15 mouse cellular contexts compared by ENCODE assay signal in the genomic region with DNA sequence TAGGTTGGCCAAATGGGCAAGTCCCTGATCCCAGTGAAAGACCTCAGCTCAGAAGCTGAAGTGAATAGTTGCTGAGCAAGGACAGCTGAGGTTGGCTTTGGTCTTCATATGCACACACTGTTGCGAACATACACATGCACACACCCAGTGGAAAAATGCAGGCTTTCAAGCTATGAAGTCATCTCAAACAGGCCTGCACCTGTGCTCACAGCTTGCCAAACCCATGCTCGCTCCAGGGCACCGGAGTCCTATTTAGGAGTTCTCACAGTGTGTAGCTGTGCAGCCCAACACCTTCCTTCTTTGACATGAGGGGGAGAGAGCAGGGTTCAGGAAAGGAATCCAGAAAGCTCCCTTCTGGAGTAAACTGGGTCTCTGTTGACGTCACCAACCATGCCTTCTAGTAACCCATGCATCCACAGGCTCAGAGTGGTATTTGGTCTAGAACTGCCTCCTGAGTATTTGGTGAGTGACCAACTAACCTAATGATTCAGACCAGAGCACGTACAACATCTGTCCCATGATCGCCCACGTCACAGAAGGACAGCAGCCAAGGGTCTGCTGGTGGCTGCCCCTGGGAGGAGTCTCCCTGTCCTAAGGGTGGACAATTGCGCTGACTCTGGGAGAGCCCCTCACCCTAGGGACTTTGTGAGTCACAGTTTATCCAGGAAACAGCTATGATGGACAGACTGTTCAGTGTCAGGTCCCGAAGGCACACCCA. TPM values are rescaled to one million over a fixed set of nuclear protein-coding genes. Genes with fewer than 3 reads are reported as not detected.
DNase-seq lines count a peak whose midpoint lies in the region; ATAC-seq and TF ChIP-seq lines count a peak whose summit lies in the region.
"Had no signal": no experiment of that assay in that cellular context is flagged by ENCODE, and none has a peak within 500 bp of the region (broad histone marks: within the 10 kb centered on the region; RNA-seq: fewer than 3 reads in every experiment).

No protein-coding gene starts in this region.

- no peak overlapping the region for H3K9ac ChIP-seq in lung, embryonic 14.5 days
- H3K9ac ChIP-seq: heart, embryonic 13.5 days; liver, embryonic 14.5 days had no signal

- H3K9me3 ChIP-seq in lung, embryonic 14.5 days (ENCODE audit: low read depth, low read length) = no peaks in the 10 kb centered on the region
- H3K9me3 ChIP-seq: heart, embryonic 13.5 days had no signal

- DNase-seq in lung, embryonic 14.5 days = peak; percentile 17
- no peak for DNase-seq in lung, adult 18-20 months
- peak; percentile 8 for DNase-seq in ES-CJ7 (ENCODE audit: low read depth, low spot score)
- peak; percentile 67 for DNase-seq in thymus, postnatal 14 days
- no peak for DNase-seq in kidney, adult 11 months
- DNase-seq: cerebellum, adult 18-20 months; gastrocnemius, postnatal 14 days; right cerebral cortex, postnatal 25 days had no signal

- no peaks in the 10 kb centered on the region for H3K79me2 ChIP-seq in myocyte (ENCODE audit: control insufficient read depth, insufficient read depth)

- peak overlapping the region; percentile 16 for H3K27ac ChIP-seq in lung, embryonic 14.5 days (ENCODE audit: low read depth)
- H3K27ac ChIP-seq: heart, embryonic 13.5 days; hindbrain, embryonic 10.5 days; kidney, postnatal 0 days; liver, embryonic 14.5 days had no signal

- 0 out of 2 replicates have a peak, but pooled peaks have one; percentile 29 for ATAC-seq in lung, embryonic 14.5 days (ENCODE audit: insufficient read depth)
- ATAC-seq in activated CD4-positive, CD25-positive, alpha-beta regulatory T cell, adult 4 months = no peak

- no peak for TF ChIP-seq POLR2A in myocyte (IDR thresholded peaks at IDR 0.05; ENCODE audit: insufficient read length, low read depth)

- H3K36me3 ChIP-seq in lung, embryonic 14.5 days (ENCODE audit: insufficient read depth) = no peaks in the 10 kb centered on the region
- H3K36me3 ChIP-seq in myocyte (ENCODE audit: control insufficient read depth, insufficient read depth) = no peaks in the 10 kb centered on the region
- H3K36me3 ChIP-seq: heart, embryonic 13.5 days; hindbrain, embryonic 10.5 days had no signal

- no peaks in the 10 kb centered on the region for H3K27me3 ChIP-seq in lung, embryonic 14.5 days (ENCODE audit: insufficient read depth, low read length)
- no peaks in the 10 kb centered on the region for H3K27me3 ChIP-seq in myocyte (ENCODE audit: control insufficient read depth, insufficient read depth, insufficient read length)

- no peaks in the 10 kb centered on the region for H3K4me1 ChIP-seq in lung, embryonic 14.5 days (ENCODE audit: insufficient read depth)

- TF ChIP-seq CTCF in lung, embryonic 14.5 days (IDR thresholded peaks at IDR 0.05; ENCODE audit: low read depth) = no peak

- H3K4me3 ChIP-seq in lung, embryonic 14.5 days (ENCODE audit: low read depth, low read length) = no peak overlapping the region
- no peak overlapping the region for H3K4me3 ChIP-seq in myocyte
- H3K4me3 ChIP-seq: erythroblast, embryonic 14.5 days; heart, embryonic 13.5 days; hindbrain, embryonic 10.5 days had no signal

- H3ac ChIP-seq in myocyte (ENCODE audit: control insufficient read depth, insufficient read length) = no peak overlapping the region

- 79% methylated on average over 9 of the region's 9 CpGs for WGBS in lung, embryonic 14.5 days

- H3K4me2 ChIP-seq in lung, embryonic 14.5 days = no peak overlapping the region
- H3K4me2 ChIP-seq in myocyte (ENCODE audit: low read depth) = peak overlapping the region; percentile 19
- H3K4me2 ChIP-seq: heart, embryonic 13.5 days had no signal

TF ChIP-seq in myocyte, 11 proteins besides CTCF, POLR2A, EP300 and RAD21:
- TF ChIP-seq MAX (IDR thresholded peaks at IDR 0.05; ENCODE audit: low read depth) (no peak), E2F4 (IDR thresholded peaks at IDR 0.05; ENCODE audit: insufficient read depth) (no peak), USF1 (IDR thresholded peaks at IDR 0.05; ENCODE audit: low read depth) (no peak), REST (IDR thresholded peaks at IDR 0.05; ENCODE audit: insufficient read depth, insufficient read length) (no peak), POLR2AphosphoS2 (IDR thresholded peaks at IDR 0.05; ENCODE audit: insufficient read length, low read depth) (no peak), SRF (IDR thresholded peaks at IDR 0.05; ENCODE audit: control insufficient read depth, insufficient read length, low read depth) (no peak), MYOG (IDR thresholded peaks at IDR 0.05; ENCODE audit: control insufficient read depth in 1 of 3, insufficient read depth in 1 of 3, insufficient read length in 2 of 3, low read depth in 2 of 3) (peak in 2 of 3 experiments; percentile 21 to 81), CEBPB (IDR thresholded peaks at IDR 0.05; ENCODE audit: insufficient read depth, poor library complexity, severe bottlenecking) (0 out of 2 replicates have a peak, but pooled peaks have one; percentile 18), TCF12 (IDR thresholded peaks at IDR 0.05; ENCODE audit: insufficient read depth, poor library complexity, severe bottlenecking) (no peak), MYOD1 (IDR thresholded peaks at IDR 0.05; ENCODE audit: control insufficient read depth in 1 of 3, insufficient read length in 2 of 3, low read depth in 2 of 3) (peak in 2 of 3 experiments; percentile 53 to 62), TCF3 (IDR thresholded peaks at IDR 0.05; ENCODE audit: insufficient read length, low read depth) (no peak)
TF ChIP-seq in myocyte: peak in this region for 3.

RNA-seq across cellular contexts. Expression of gene Dnajb1, which starts 11.7 kb away (rescaled TPM):
- 54.9 and 61.3 TPM in 2 replicates for polyA plus RNA-seq in lung, embryonic 14.5 days (2014; fragmentation: Nextera tagmentation; extraction: Ambion mirVana)
- polyA plus RNA-seq in myocyte (2012; fragmentation: generic; extraction: Trizol) = 17.7 TPM
- polyA plus RNA-seq in activated CD4-positive, CD25-positive, alpha-beta regulatory T cell, adult 4 months (2017; shearing (Covaris generic)) = 10 to 100 TPM; 40.7 to 44.0 TPM

RNA-seq across cellular contexts. Expression of gene Tecr, which starts 12.0 kb away (rescaled TPM):
- polyA plus RNA-seq in lung, embryonic 14.5 days (2014; fragmentation: Nextera tagmentation; extraction: Ambion mirVana) = 531 and 570 TPM in 2 replicates
- polyA plus RNA-seq in myocyte (2012; fragmentation: generic; extraction: Trizol) = 459 TPM
- 100 to 1,000 TPM; 421 to 424 TPM for polyA plus RNA-seq in activated CD4-positive, CD25-positive, alpha-beta regulatory T cell, adult 4 months (2017; shearing (Covaris generic))

RNA-seq across cellular contexts. Expression of gene Gipc1, which starts 32.8 kb away (rescaled TPM):
- polyA plus RNA-seq in lung, embryonic 14.5 days (2014; fragmentation: Nextera tagmentation; extraction: Ambion mirVana) = 170 and 175 TPM in 2 replicates
- 85.5 TPM for polyA plus RNA-seq in myocyte (2012; fragmentation: generic; extraction: Trizol)
- polyA plus RNA-seq in activated CD4-positive, CD25-positive, alpha-beta regulatory T cell, adult 4 months (2017; shearing (Covaris generic)) = 10 to 100 TPM; 21.5 to 26.8 TPM

RNA-seq across cellular contexts. Expression of gene Ptger1, which starts 46.8 kb away (rescaled TPM):
- 0.89 and 0.95 TPM in 2 replicates for polyA plus RNA-seq in lung, embryonic 14.5 days (2014; fragmentation: Nextera tagmentation; extraction: Ambion mirVana)
- 0.78 TPM for polyA plus RNA-seq in myocyte (2012; fragmentation: generic; extraction: Trizol)
- polyA plus RNA-seq in activated CD4-positive, CD25-positive, alpha-beta regulatory T cell, adult 4 months (2017; shearing (Covaris generic)) = 1 to 10 TPM in 1 of 2 experiments, under 1 TPM in 1; 0.93 to 1.1 TPM

RNA-seq across cellular contexts. Expression of gene Ndufb7, which starts 53.3 kb away (rescaled TPM):
- polyA plus RNA-seq in lung, embryonic 14.5 days (2014; fragmentation: Nextera tagmentation; extraction: Ambion mirVana) = 361 and 362 TPM in 2 replicates
- 421 TPM for polyA plus RNA-seq in myocyte (2012; fragmentation: generic; extraction: Trizol)
- polyA plus RNA-seq in activated CD4-positive, CD25-positive, alpha-beta regulatory T cell, adult 4 months (2017; shearing (Covaris generic)) = 100 to 1,000 TPM; 350 to 354 TPM

Comparison
In these comparisons a context has a peak if more than half of its experiments do, and no peak if none do; other contexts are left out.
1. DNase-seq: peak in lung, embryonic 14.5 days (single experiment), ES-CJ7 (single experiment) and thymus, postnatal 14 days (single experiment); none in lung, adult 18-20 months (0 of 2) and kidney, adult 11 months (single experiment).